Mouse (Mus musculus) heart, embryonic 13.5 days (tissue): ENCODE results near the gene Slc39a13. TPM values are rescaled to one million over a fixed set of nuclear protein-coding genes. Genes with fewer than 3 reads are reported as not detected.

Source experiments
- ATAC-seq: fragments of 200-750 bp; cut with Nextera tagmentation; 2 replicates; pipeline ENCODE4 v1.8.0; 2017; ENCODE audit warnings: moderate TSS enrichment; ENCODE audit not compliant: insufficient number of reproducible peaks, low FRiP score, low TSS enrichment; ENCODE audit errors: extremely low read depth
- H3K27ac ChIP-seq: fragments of 300-500 bp; sonication (generic); replicated peaks from 2 replicates; pipeline ENCODE4 v1.5.1; 2015; ENCODE audit warnings: moderate library complexity, mild to moderate bottlenecking, inconsistent platforms
- H3K27me3 ChIP-seq: fragments of 300-500 bp; sonication (generic); replicated peaks from 2 replicates; pipeline ENCODE4 v1.6.1; 2015; ENCODE audit warnings: mild to moderate bottlenecking, inconsistent platforms
- H3K36me3 ChIP-seq: fragments of 300-500 bp; sonication (generic); 2 replicates; pipeline ENCODE4 v1.6.1; 2015; ENCODE audit warnings: mild to moderate bottlenecking, inconsistent platforms
- H3K4me1 ChIP-seq: fragments of 300-500 bp; sonication (generic); 2 replicates; pipeline ENCODE4 v1.6.1; 2015; ENCODE audit warnings: inconsistent platforms
- H3K4me2 ChIP-seq: fragments of 300-500 bp; sonication (generic); 2 replicates; pipeline ENCODE4 v1.6.1; 2015; ENCODE audit warnings: inconsistent platforms, mild to moderate bottlenecking, moderate library complexity
- H3K4me3 ChIP-seq: fragments of 300-500 bp; sonication (generic); 2 replicates; pipeline ENCODE4 v1.5.1; 2015; ENCODE audit warnings: moderate library complexity, mild to moderate bottlenecking, inconsistent platforms
- H3K9ac ChIP-seq: fragments of 300-500 bp; sonication (generic); 2 replicates; pipeline ENCODE4 v1.6.1; 2015; ENCODE audit warnings: inconsistent platforms, mild to moderate bottlenecking, moderate library complexity
- H3K9me3 ChIP-seq: fragments of 300-500 bp; sonication (generic); 2 replicates; pipeline ENCODE4 v1.6.1; 2016; ENCODE audit warnings: inconsistent platforms
- WGBS: fragments of 180-500 bp; shearing (Covaris S2); methylation state at CpG from one replicate; pipeline ENCODE4 v1.1.7; 2015; ENCODE audit warnings: mixed read lengths; 5-methylcytosine and 5-hydroxymethylcytosine counted together
- polyA plus RNA-seq: library from polyadenylated mRNA; unstranded; fragments of >200 nt; fragmentation: Nextera tagmentation; extraction: Ambion mirVana; gene quantifications from 2 replicates; pipeline ENCODE4 v1.2.1, GENCODE M21; 2015

Slc39a13 gene
- polyA plus RNA-seq, 1 experiment from 2014 or later, result 45.0 TPM

DNA sequence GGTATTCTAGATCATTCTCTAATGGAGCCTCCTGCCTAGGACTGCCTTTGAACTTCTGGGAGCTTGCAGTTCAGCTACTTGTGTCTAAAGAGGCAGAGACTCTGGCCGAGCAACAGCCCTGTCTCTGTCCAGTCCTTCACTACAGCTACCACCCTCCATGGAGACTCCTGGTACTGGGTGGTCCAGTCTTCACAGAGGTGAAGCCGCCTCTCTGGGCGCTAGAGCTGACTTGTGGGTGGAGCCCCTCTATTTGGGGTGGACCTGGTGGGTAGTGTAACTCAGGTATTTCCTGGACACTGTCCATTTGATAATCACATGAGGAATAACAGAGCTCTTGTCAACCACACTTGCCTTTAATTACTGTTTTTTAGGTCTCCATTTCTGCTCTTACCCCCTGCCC lies 50.3 kb downstream of the Slc39a13 start:
- Histone ChIP-seq H3K9ac (no peak overlapping the region), H3K27ac (no peak overlapping the region), H3K4me2 (no peak overlapping the region), H3K27me3 (no peaks in the 10 kb centered on the region), H3K4me1 (peaks cover 18% of the 10 kb centered on the region), H3K9me3 (no peaks in the 10 kb centered on the region), H3K4me3 (no peak overlapping the region), H3K36me3 (peaks cover 67% of the 10 kb centered on the region)
- ATAC-seq, result no peak
- WGBS, result 85% methylated on average over 3 of the region's 3 CpGs

DNA sequence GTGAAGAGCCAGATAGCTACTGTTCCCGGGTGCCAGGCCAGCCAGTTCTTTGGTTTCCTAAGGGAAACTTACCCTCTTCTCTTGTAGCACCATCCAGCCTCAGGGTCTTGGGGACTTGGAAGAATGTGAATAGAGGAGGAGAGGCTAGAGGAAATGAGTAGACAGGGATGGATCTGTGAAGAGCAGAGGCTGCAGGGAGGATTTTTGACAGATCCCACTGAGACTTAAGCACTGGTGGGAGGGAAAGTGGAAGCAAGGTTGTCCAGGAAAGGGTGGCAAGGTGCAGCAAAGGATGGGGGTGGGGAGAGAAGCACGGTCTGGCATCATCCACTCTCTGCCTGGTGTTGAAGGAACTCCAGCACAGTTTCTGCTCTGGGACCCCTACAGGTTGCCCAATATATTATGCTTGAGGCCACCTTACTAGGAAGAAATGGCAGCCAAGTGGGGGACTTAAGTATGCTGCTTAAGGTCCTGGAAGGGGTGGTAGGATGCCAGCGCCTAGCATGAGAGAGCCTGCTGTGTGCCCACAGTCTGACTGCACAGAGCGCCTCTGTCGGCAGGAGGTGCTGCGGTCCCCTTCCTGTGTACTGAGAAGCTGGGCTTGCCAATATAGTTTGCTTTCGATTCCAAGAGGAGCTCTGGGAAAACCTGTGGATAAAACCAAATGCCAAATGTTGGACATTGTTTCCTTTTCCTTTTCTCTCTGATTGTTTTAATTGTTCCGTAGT lies 52.0 kb downstream of the Slc39a13 start:
- Histone ChIP-seq H3K9ac (no peak overlapping the region), H3K27me3 (no peaks in the 10 kb centered on the region), H3K9me3 (no peaks in the 10 kb centered on the region), H3K4me3 (no peak overlapping the region), H3K4me2 (no peak overlapping the region), H3K4me1 (peaks cover 8% of the 10 kb centered on the region; the same call in 1 of the 2 replicates), H3K27ac (no peak overlapping the region), H3K36me3 (peaks cover 84% of the 10 kb centered on the region)
- WGBS, result 85% methylated on average over 8 of the region's 8 CpGs
- no peak for ATAC-seq

DNA sequence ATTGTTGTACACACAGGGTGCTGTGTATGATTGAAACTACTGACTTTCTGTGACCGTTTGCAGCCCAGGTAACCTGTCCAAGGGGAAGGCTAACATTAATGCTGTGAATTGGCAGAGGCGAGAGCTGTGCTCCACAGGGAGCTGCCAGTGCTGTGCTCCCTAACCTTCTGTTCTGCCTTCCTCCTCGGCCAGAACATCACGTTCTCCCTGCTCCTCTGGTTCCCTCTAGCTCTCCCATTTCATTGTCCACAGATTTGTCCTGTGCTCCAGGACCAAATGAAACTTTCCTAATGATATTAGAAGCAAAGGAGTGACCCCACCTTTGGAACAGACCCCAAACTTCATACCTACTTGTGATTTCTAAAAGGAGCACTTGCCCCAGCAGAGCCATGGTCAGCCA lies 54.8 kb downstream of the Slc39a13 start:
- WGBS, result 87% methylated on average over 4 of the region's 4 CpGs

DNA sequence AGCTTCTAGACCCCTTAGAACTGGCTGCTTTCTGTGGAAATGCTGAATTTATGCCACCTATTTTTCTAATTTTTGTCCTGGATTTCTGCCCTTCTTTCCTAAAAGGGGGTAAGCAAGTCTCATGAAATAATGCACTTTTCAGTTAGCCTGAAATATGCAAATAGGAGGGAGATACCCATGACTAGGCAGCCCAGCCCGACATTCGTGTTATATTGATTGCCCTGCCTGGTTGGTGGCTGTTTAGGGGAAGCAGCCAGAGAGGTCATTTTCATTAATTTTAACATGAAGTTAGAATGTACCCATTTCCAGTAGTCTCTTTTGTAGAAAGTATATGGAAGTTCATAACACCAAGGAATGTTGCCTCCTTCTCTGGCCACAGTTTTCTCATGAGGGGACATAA lies 56.3 kb downstream of the Slc39a13 start:
- Histone ChIP-seq H3K36me3 (peaks cover 97% of the 10 kb centered on the region), H3K4me1 (0 out of 2 replicates have a peak, but pooled peaks cover 4% of the 10 kb centered on the region), H3K9me3 (no peaks in the 10 kb centered on the region), H3K4me2 (no peak overlapping the region), H3K27ac (no peak overlapping the region), H3K4me3 (no peak overlapping the region), H3K9ac (no peak overlapping the region), H3K27me3 (no peaks in the 10 kb centered on the region)
- 81% methylated on average over 2 of the region's 2 CpGs for WGBS
- ATAC-seq, result no peak

More for the DNA sequence above, 54.8 kb downstream of the Slc39a13 start:
- Histone ChIP-seq H3K4me2 (no peak overlapping the region), H3K9me3 (no peaks in the 10 kb centered on the region), H3K4me3 (no peak overlapping the region), H3K27ac (no peak overlapping the region), H3K9ac (no peak overlapping the region), H3K36me3 (peaks cover 97% of the 10 kb centered on the region), H3K4me1 (0 out of 2 replicates have a peak, but pooled peaks cover 4% of the 10 kb centered on the region), H3K27me3 (no peaks in the 10 kb centered on the region)
- no peak for ATAC-seq

Other genes starting within 250 kb of the Slc39a13 start
- gene Mtch2, start 223.3 kb downstream of the Slc39a13 start, polyA plus RNA-seq, result 205 and 253 TPM in 2 replicates
- gene C1qtnf4, start 184.6 kb downstream of the Slc39a13 start, polyA plus RNA-seq, result 9.8 and 12.9 TPM in 2 replicates
- 26.8 and 27.7 TPM in 2 replicates for gene Kbtbd4, start 165.7 kb downstream of the Slc39a13 start, polyA plus RNA-seq
- 314 and 369 TPM in 2 replicates for gene Ndufs3, start 165.6 kb downstream of the Slc39a13 start, polyA plus RNA-seq
- gene Celf1, start 130.0 kb downstream of the Slc39a13 start, polyA plus RNA-seq, result 93.9 and 98.7 TPM in 2 replicates
- gene Rapsn, start 34.8 kb downstream of the Slc39a13 start, polyA plus RNA-seq, result 21.2 and 25.8 TPM in 2 replicates
- 226 and 239 TPM in 2 replicates for gene Psmc3, start 16.4 kb downstream of the Slc39a13 start, polyA plus RNA-seq
- gene Spi1, start 12.0 kb upstream of the Slc39a13 start, polyA plus RNA-seq, result 3.5 and 3.9 TPM in 2 replicates
- 806 and 882 TPM in 2 replicates for gene Mybpc3, start 47.7 kb upstream of the Slc39a13 start, polyA plus RNA-seq
- gene Madd, start 113.4 kb upstream of the Slc39a13 start, polyA plus RNA-seq, result 5.1 and 5.9 TPM in 2 replicates
- 1.9 and 2.7 TPM in 2 replicates for gene Nr1h3, start 132.4 kb upstream of the Slc39a13 start, polyA plus RNA-seq
- gene Acp2, start 132.5 kb upstream of the Slc39a13 start, polyA plus RNA-seq, result 17.1 and 19.3 TPM in 2 replicates
- 7.1 and 7.4 TPM in 2 replicates for gene Ddb2, start 166.6 kb upstream of the Slc39a13 start, polyA plus RNA-seq
- gene Pacsin3, start 185.5 kb upstream of the Slc39a13 start, polyA plus RNA-seq, result 35.4 and 38.2 TPM in 2 replicates
- 63.3 and 64.4 TPM in 2 replicates for gene Arfgap2, start 194.6 kb upstream of the Slc39a13 start, polyA plus RNA-seq